Mouse (Mus musculus) ES-E14 (cell line): ENCODE measurements at regions not wholly inside any gene's neighbourhood (a gene's known extent, or its start where the extent isn't known, plus 50 kb on each side); places are given as distances from the start of the nearest gene placed in this dataset.

ENCODE experiments used
- DNase-seq: peaks from one replicate; pipeline ENCODE4 v3.0.0-alpha.2; 2013; ENCODE audit warnings: low read depth, low spot score
- H3K27ac ChIP-seq: 2 replicates; pipeline ENCODE4 v1.5.1; 2012; ENCODE audit warnings: low read depth, mild to moderate bottlenecking, low read length, moderate library complexity, mixed read lengths; ENCODE audit not compliant: poor library complexity, insufficient read depth, severe bottlenecking
- H3K36me3 ChIP-seq: 2 replicates; pipeline ENCODE4 v1.6.1; 2012; ENCODE audit warnings: mild to moderate bottlenecking, low read length, moderate library complexity, mixed read lengths; ENCODE audit not compliant: control insufficient read depth, poor library complexity, insufficient read depth, severe bottlenecking
- H3K4me1 ChIP-seq, 2 experiments: fragments of 150-350 bp in 1 of 2; sonication (generic) in 1 of 2; 2 replicates each; pipeline ENCODE4 v1.6.1; 2012; ENCODE audit warnings: low read length in 2 of 2, mild to moderate bottlenecking in 1 of 2, mixed read lengths in 1 of 2; ENCODE audit not compliant: control insufficient read depth in 2 of 2, insufficient read depth in 2 of 2, poor library complexity in 1 of 2
- H3K4me3 ChIP-seq, 2 experiments: fragments of 150-350 bp in 1 of 2; sonication (generic) in 1 of 2; 2 replicates each; pipeline ENCODE4 v1.5.1; 2012; ENCODE audit warnings: low read length in 2 of 2, low read depth in 1 of 2, mild to moderate bottlenecking in 1 of 2, mixed read lengths in 1 of 2; ENCODE audit not compliant: insufficient read depth in 1 of 2, poor library complexity in 1 of 2, severe bottlenecking in 1 of 2
- H3K9ac ChIP-seq: 2 replicates; pipeline ENCODE4 v1.6.1; 2012; ENCODE audit warnings: low read depth, mild to moderate bottlenecking, low read length, mixed read lengths; ENCODE audit not compliant: poor library complexity, insufficient read depth, severe bottlenecking
- H3K9me3 ChIP-seq: fragments of 150-350 bp; sonication (generic); 2 replicates; pipeline ENCODE4 v1.6.1; 2012; ENCODE audit warnings: low read depth, mild to moderate bottlenecking, low read length; ENCODE audit not compliant: control insufficient read depth, insufficient read depth
- CHD2 ChIP-seq: IDR thresholded peaks from 2 replicates; pipeline ENCODE4 v1.6.1; 2014; ENCODE audit warnings: mild to moderate bottlenecking, low read depth, low read length, inconsistent platforms
- HCFC1 ChIP-seq: IDR thresholded peaks from 2 replicates; pipeline ENCODE4 v1.6.1; 2012; ENCODE audit warnings: low read length, inconsistent platforms, borderline replicate concordance; ENCODE audit not compliant: insufficient read depth
- MAFK ChIP-seq: IDR thresholded peaks from 2 replicates; pipeline ENCODE4 v1.6.1; 2014; ENCODE audit warnings: mild to moderate bottlenecking, low read depth, low read length, inconsistent platforms; ENCODE audit not compliant: insufficient read depth
- ZC3H11A ChIP-seq: IDR thresholded peaks from 2 replicates; pipeline ENCODE4 v1.6.1; 2012; ENCODE audit warnings: low read depth, mild to moderate bottlenecking, inconsistent platforms, low read length, borderline replicate concordance
- ZNF384 ChIP-seq: IDR thresholded peaks from 2 replicates; pipeline ENCODE4 v1.6.1; 2012; ENCODE audit warnings: low read depth, low read length, inconsistent platforms
- in situ Hi-C, 2 experiments: fragments of 600-800 bp; cut with MboI; formaldehyde crosslinking; loops; one replicate each; pipeline ENCODE4 v1.15.1; 2025; ENCODE audit warnings: low sequenced_read_pairs in 2 of 2, inconsistent platforms in 1 of 2; ENCODE audit not compliant: unreplicated experiment in 2 of 2

- H3K36me3 ChIP-seq: no peaks in the 10 kb centered on the region
- no peak overlapping the region for H3K27ac ChIP-seq
- DNase-seq: no peak
- in situ Hi-C loops: no loop called here
- no peaks in the 10 kb centered on the region for H3K4me1 ChIP-seq
- H3K4me3 ChIP-seq: no peak overlapping the region
- H3K9ac ChIP-seq: no peak overlapping the region
- no peaks in the 10 kb centered on the region for H3K9me3 ChIP-seq
- TF ChIP-seq ZC3H11A (no peak), HCFC1 (no peak), CHD2 (no peak), MAFK (no peak), ZNF384 (no peak)
Observed at GRCm38 (mm10) chr11:112672086-112672485, 109.9 kb upstream of the Sox9 start.

DNA sequence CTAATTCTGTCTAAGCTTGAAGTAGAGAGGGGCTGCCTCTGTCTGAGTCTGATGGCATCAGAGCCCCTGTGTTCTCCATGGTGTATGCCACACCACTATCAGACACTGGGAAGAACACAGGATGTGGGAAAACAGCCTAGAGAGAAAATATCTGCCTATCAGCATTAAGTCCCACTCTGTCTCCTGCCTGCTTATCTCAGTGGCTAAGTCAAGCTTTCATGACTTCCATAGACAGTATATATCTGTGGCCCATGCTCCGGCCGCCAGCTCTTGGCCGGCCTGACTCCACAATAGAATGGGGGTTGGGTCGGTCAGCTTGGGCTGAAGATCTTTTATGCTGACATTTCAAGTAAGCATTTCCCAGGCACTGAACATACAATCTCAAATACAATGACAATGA lies 92.0 kb upstream of the Sox9 start:
- no peak for DNase-seq
- in situ Hi-C loops: no loop called here

GRCm38 (mm10) chr11:112706091-112706490 lies 75.9 kb upstream of the Sox9 start:
- no peak for DNase-seq
- no peak for TF ChIP-seq HCFC1
- TF ChIP-seq ZC3H11A: no peak
- TF ChIP-seq CHD2: no peak
- no peak for TF ChIP-seq MAFK
- TF ChIP-seq ZNF384: no peak
- Histone ChIP-seq H3K36me3 (no peaks in the 10 kb centered on the region), H3K9ac (no peak overlapping the region), H3K9me3 (no peaks in the 10 kb centered on the region), H3K27ac (no peak overlapping the region), H3K4me1 (no peaks in the 10 kb centered on the region), H3K4me3 (no peak overlapping the region)
- in situ Hi-C loops: no loop called here

More for the DNA sequence above, 92.0 kb upstream of the Sox9 start:
- Histone ChIP-seq H3K9me3 (no peaks in the 10 kb centered on the region), H3K9ac (no peak overlapping the region), H3K36me3 (no peaks in the 10 kb centered on the region), H3K4me1 (no peaks in the 10 kb centered on the region), H3K4me3 (no peak overlapping the region), H3K27ac (no peak overlapping the region)
- TF ChIP-seq ZC3H11A: no peak
- TF ChIP-seq ZNF384: no peak
- TF ChIP-seq HCFC1: no peak
- TF ChIP-seq MAFK: no peak
- no peak for TF ChIP-seq CHD2

GRCm38 (mm10) chr11:112708119-112708730 lies 73.8 kb upstream of the Sox9 start:
- Histone ChIP-seq H3K9ac (no peak overlapping the region), H3K36me3 (no peaks in the 10 kb centered on the region), H3K9me3 (no peaks in the 10 kb centered on the region), H3K27ac (no peak overlapping the region), H3K4me1 (no peaks in the 10 kb centered on the region), H3K4me3 (no peak overlapping the region)
- TF ChIP-seq MAFK (no peak), ZC3H11A (no peak)
- in situ Hi-C loops: no loop called here
- DNase-seq: no peak

DNA sequence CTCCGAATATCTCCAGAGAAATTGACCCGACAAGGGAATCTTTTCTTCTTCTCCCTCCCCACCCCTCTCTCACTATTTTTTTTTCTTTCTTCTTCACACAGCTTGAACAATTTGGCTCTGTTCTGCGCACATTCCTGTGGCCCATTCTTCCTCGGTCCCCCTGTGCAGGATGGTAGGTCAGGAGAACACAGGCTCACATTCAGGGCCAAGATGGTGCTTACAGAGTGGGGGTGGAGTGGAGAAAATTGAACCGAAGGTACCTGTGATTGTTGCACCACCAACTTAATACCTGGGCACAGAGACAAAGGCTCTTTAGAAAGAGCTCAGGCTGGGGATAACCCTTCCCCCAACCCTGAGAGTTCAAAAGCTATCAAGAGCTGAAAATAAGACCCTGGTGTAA lies 70.4 kb upstream of the Sox9 start:
- Histone ChIP-seq H3K36me3 (no peaks in the 10 kb centered on the region), H3K4me3 (no peak overlapping the region), H3K9ac (no peak overlapping the region), H3K4me1 (no peaks in the 10 kb centered on the region), H3K27ac (no peak overlapping the region), H3K9me3 (no peaks in the 10 kb centered on the region)
- DNase-seq: no peak
- TF ChIP-seq ZNF384 (no peak), CHD2 (no peak)
- in situ Hi-C loops: no loop called here
